Mouse (Mus musculus): Measurements from ENCODE around the gene Tpk1.

GRCm38 (mm10) chr6:43384841-43385240 is 281.2 kb downstream of the Tpk1 start:
- no peak for TF ChIP-seq CTCF (IDR thresholded peaks at IDR 0.05)
- no peak for TF ChIP-seq EP300 (IDR thresholded peaks at IDR 0.05)

Data from lung, postnatal 0 days (tissue).